Mouse (Mus musculus) heart, embryonic 11.5 days (tissue): Measurements from ENCODE around the gene Ccl6. TPM values are rescaled to one million over a fixed set of nuclear protein-coding genes. Genes with fewer than 3 reads are reported as not detected.
"Not testable (repeated sequence)": the region's sequence is repeated elsewhere in the genome, so short reads cannot be mapped to it uniquely, and the experiment has no call there.

Experiments used
- ATAC-seq: fragments of 200-750 bp; cut with Nextera tagmentation; replicated peaks from 2 replicates; pipeline ENCODE4 v1.8.0; 2017; ENCODE audit warnings: moderate library complexity; ENCODE audit not compliant: insufficient number of reproducible peaks, low FRiP score, low TSS enrichment
- H3K27ac ChIP-seq: fragments of 300-500 bp; sonication (generic); 2 replicates; pipeline ENCODE4 v1.5.1; 2014; ENCODE audit warnings: mild to moderate bottlenecking, low read depth, low read length
- H3K27me3 ChIP-seq: fragments of 300-500 bp; sonication (generic); 2 replicates; pipeline ENCODE4 v1.6.1; 2014; ENCODE audit warnings: mild to moderate bottlenecking, low read length, mixed read lengths; ENCODE audit not compliant: control insufficient read depth, insufficient read depth
- H3K36me3 ChIP-seq: fragments of 300-500 bp; sonication (generic); 2 replicates; pipeline ENCODE4 v1.6.1; 2014; ENCODE audit warnings: mild to moderate bottlenecking, low read length, moderate library complexity, mixed read lengths; ENCODE audit not compliant: control insufficient read depth, insufficient read depth
- H3K4me1 ChIP-seq: fragments of 300-500 bp; sonication (generic); 2 replicates; pipeline ENCODE4 v1.6.1; 2014; ENCODE audit warnings: low read length; ENCODE audit not compliant: control insufficient read depth, insufficient read depth
- H3K4me2 ChIP-seq: fragments of 300-500 bp; sonication (generic); 2 replicates; pipeline ENCODE4 v1.6.1; 2014; ENCODE audit warnings: mild to moderate bottlenecking, moderate library complexity
- H3K4me3 ChIP-seq: fragments of 300-500 bp; sonication (generic); 2 replicates; pipeline ENCODE4 v1.5.1; 2014; ENCODE audit warnings: low read depth, low read length
- H3K9ac ChIP-seq: fragments of 300-500 bp; sonication (generic); 2 replicates; pipeline ENCODE4 v1.6.1; 2014; ENCODE audit warnings: mild to moderate bottlenecking, low read depth, low read length, moderate library complexity
- H3K9me3 ChIP-seq: fragments of 300-500 bp; sonication (generic); replicated peaks from 2 replicates; pipeline ENCODE4 v1.6.1; 2016; ENCODE audit warnings: low read length; ENCODE audit not compliant: control insufficient read depth
- WGBS: fragments of 180-500 bp; shearing (Covaris S2); extraction: QIAGEN DNeasy Blood & Tissue Kit; methylation state at CpG from one replicate; pipeline ENCODE4 v1.1.7; 2014; ENCODE audit not compliant: insufficient replicate concordance; 5-methylcytosine and 5-hydroxymethylcytosine counted together
- polyA plus RNA-seq: library from polyadenylated mRNA; unstranded; fragments of >200 nt; fragmentation: Nextera tagmentation; extraction: Ambion mirVana; gene quantifications from 2 replicates; pipeline ENCODE4 v1.2.1, GENCODE M21; 2014

The Ccl6 gene
- polyA plus RNA-seq, 1 experiment from 2014 or later: 0.97 TPM

- no peak for ATAC-seq
- H3K36me3 ChIP-seq: no peaks in the 10 kb centered on the region
- no peak overlapping the region for H3K4me3 ChIP-seq
- H3K9ac ChIP-seq: no peak overlapping the region
- 71% methylated on average over 6 of the region's 6 CpGs for WGBS
- no peaks in the 10 kb centered on the region for H3K4me1 ChIP-seq
- no peaks in the 10 kb centered on the region for H3K27me3 ChIP-seq
- H3K9me3 ChIP-seq: no peaks in the 10 kb centered on the region
- no peak overlapping the region for H3K4me2 ChIP-seq
- H3K27ac ChIP-seq: no peak overlapping the region
These were observed 30.5 kb downstream of the Ccl6 start for GRCm38 (mm10) chr11:83562311-83562887.

DNA sequence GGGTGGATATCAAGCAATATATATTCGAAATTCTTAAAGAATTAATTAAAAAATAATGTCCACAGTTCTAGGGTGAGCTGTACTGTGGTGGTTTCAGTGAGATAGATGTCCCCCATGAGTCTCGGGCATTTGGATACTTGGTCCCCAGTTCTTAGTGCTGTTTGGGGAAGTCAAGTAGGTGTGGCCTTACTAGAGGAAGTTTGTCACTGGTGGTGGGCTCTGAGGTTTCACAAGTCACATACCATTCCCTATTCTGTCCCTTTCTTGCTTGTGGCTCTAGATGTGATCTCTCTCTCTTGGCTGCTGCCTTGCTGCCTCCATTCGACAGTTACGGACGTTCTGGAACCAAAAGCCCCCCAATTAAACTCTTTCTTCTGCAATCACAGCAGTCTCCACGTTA, 32.5 kb downstream of the Ccl6 start:
- H3K27me3 ChIP-seq: no peaks in the 10 kb centered on the region
- no peaks in the 10 kb centered on the region for H3K4me1 ChIP-seq
- 64% methylated on average over 6 of the region's 6 CpGs for WGBS
- H3K27ac ChIP-seq: no peak overlapping the region
- no peaks in the 10 kb centered on the region for H3K36me3 ChIP-seq
- no peak overlapping the region for H3K4me3 ChIP-seq
- H3K4me2 ChIP-seq: no peak overlapping the region
- H3K9ac ChIP-seq: no peak overlapping the region
- H3K9me3 ChIP-seq: no peaks in the 10 kb centered on the region
- ATAC-seq: no peak

DNA sequence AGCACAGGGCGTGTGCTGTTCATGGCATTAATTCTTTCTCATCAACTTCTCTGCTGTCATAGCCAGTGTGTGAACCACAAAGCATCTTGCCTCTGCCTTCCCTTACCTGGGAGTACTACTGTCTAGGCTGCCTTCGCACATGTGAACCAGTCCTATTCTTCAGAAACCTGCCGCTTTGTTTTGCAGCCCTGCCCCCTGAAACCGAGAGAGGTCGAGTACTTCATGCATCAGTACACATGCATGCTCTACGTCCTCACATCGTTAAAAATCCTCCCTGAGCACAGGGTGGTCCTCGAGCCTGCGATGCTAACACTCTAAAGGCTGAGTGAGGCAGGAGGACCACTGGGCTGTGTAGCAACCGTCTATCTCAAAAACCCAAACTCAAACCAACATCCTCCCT, 35.8 kb downstream of the Ccl6 start:
- Histone ChIP-seq H3K4me1 (no peaks in the 10 kb centered on the region), H3K9me3 (no peaks in the 10 kb centered on the region), H3K27ac (no peak overlapping the region), H3K27me3 (no peaks in the 10 kb centered on the region), H3K9ac (no peak overlapping the region), H3K4me2 (no peak overlapping the region), H3K36me3 (no peaks in the 10 kb centered on the region), H3K4me3 (no peak overlapping the region)
- ATAC-seq: no peak
- WGBS: 76% methylated on average over 10 of the region's 10 CpGs

- H3K4me3 ChIP-seq: no peak overlapping the region
- no peak overlapping the region for H3K27ac ChIP-seq
- no peak for ATAC-seq
- H3K9ac ChIP-seq: no peak overlapping the region
- no peaks in the 10 kb centered on the region for H3K36me3 ChIP-seq
- H3K27me3 ChIP-seq: no peaks in the 10 kb centered on the region
- 33% methylated on average over 8 of the region's 8 CpGs for WGBS
- no peaks in the 10 kb centered on the region for H3K4me1 ChIP-seq
- H3K4me2 ChIP-seq: no peak overlapping the region
- H3K9me3 ChIP-seq: no peaks in the 10 kb centered on the region
These were observed 36.7 kb downstream of the Ccl6 start for GRCm38 (mm10) chr11:83556085-83556781.

- Histone ChIP-seq H3K4me1 (no peaks in the 10 kb centered on the region), H3K9me3 (no peaks in the 10 kb centered on the region), H3K9ac (no peak overlapping the region), H3K27me3 (no peaks in the 10 kb centered on the region), H3K36me3 (no peaks in the 10 kb centered on the region), H3K4me2 (no peak overlapping the region), H3K27ac (no peak overlapping the region), H3K4me3 (no peak overlapping the region)
- WGBS: 77% methylated on average over 5 of the region's 5 CpGs
- no peak for ATAC-seq
These were observed 41.2 kb downstream of the Ccl6 start for GRCm38 (mm10) chr11:83551668-83552067.

- not testable (repeated sequence) for H3K27me3 ChIP-seq, H3K27ac ChIP-seq, H3K4me3 ChIP-seq, ATAC-seq, H3K36me3 ChIP-seq, H3K9me3 ChIP-seq, H3K9ac ChIP-seq, H3K4me1 ChIP-seq, H3K4me2 ChIP-seq
- WGBS: 74% methylated on average over 6 of the region's 7 CpGs
These were observed 41.9 kb downstream of the Ccl6 start for GRCm38 (mm10) chr11:83551037-83551436.

DNA sequence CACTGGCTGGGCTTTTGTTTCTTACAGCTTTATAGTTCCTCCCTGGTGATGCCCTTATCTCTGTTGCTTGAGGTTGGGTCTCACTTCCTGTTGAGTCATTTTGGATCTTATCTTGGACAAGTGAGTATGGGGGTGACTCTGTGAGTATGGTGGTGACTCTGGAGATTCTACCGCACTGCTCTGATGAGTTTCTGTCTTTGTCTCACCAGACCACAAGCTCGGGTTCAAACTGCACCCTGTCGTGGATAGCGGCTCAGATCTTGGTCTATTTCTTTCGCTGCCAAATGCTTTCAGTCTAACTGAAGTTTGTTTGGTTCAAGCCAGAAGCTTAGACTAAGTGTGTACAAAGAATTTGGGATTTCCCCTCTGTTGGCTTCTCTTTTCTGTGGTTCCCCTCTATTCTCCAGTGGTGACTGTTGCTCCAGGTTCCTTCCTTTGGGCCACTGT, 42.7 kb downstream of the Ccl6 start:
- no peaks in the 10 kb centered on the region for H3K4me1 ChIP-seq
- H3K9ac ChIP-seq: no peak overlapping the region
- no peak overlapping the region for H3K4me2 ChIP-seq
- H3K4me3 ChIP-seq: no peak overlapping the region
- no peaks in the 10 kb centered on the region for H3K9me3 ChIP-seq
- no peaks in the 10 kb centered on the region for H3K27me3 ChIP-seq
- no peak for ATAC-seq
- no peaks in the 10 kb centered on the region for H3K36me3 ChIP-seq
- WGBS: 73% methylated on average over 5 of the region's 5 CpGs
- no peak overlapping the region for H3K27ac ChIP-seq

- Histone ChIP-seq H3K36me3 (no peaks in the 10 kb centered on the region), H3K27ac (no peak overlapping the region), H3K4me2 (no peak overlapping the region), H3K9me3 (no peaks in the 10 kb centered on the region), H3K9ac (no peak overlapping the region), H3K4me1 (no peaks in the 10 kb centered on the region), H3K27me3 (no peaks in the 10 kb centered on the region), H3K4me3 (no peak overlapping the region)
- ATAC-seq: no peak
- 64% methylated on average over 3 of the region's 3 CpGs for WGBS
These were observed 48.7 kb downstream of the Ccl6 start for GRCm38 (mm10) chr11:83544214-83544613.

DNA sequence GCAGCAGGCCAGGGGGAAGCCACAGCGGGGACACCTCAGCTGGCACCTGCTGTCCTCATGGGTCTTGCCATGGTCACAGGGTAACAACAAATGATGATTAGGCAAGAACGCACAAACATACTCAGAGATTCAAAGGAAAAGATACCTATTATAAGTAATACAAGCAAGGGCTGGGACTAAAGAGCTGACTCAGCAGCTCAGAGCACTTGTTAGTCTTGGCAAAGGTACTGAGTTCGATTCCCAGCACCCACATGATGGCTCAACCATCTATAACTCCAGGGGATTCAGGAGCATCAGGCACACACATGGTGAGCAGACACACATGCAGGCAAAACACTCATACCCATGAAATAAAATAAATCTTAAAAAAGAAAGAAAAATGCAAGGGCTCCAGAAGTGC, 51.5 kb downstream of the Ccl6 start:
- 93% methylated on average over 3 of the region's 3 CpGs for WGBS
- Histone ChIP-seq H3K36me3 (no peaks in the 10 kb centered on the region), H3K4me3 (no peak overlapping the region), H3K27ac (no peak overlapping the region), H3K4me1 (no peaks in the 10 kb centered on the region), H3K9ac (no peak overlapping the region), H3K9me3 (no peaks in the 10 kb centered on the region), H3K4me2 (no peak overlapping the region), H3K27me3 (no peaks in the 10 kb centered on the region)
- no peak for ATAC-seq
